Mouse (Mus musculus): ENCODE measurements at regions not wholly inside any gene's neighbourhood (a gene's known extent, or its start where the extent isn't known, plus 50 kb on each side); places are given as distances from the start of the nearest gene placed in this dataset.

- TF ChIP-seq CTCF (IDR thresholded peaks at IDR 0.05; ENCODE audit: low read depth), result no peak
- no peak for TF ChIP-seq EP300 (IDR thresholded peaks at IDR 0.05; ENCODE audit: low read depth)
Observed at GRCm38 (mm10) chr2:57613243-57613642, 375.8 kb downstream of the Gpd2 start.
